Mouse (Mus musculus) layer of hippocampus, adult 11-12 months (tissue): ENCODE results near the gene H2-M10.1.
A peak's percentile ranks its signal among the peaks of the same experiment; 100 is the strongest.
"Not testable (repeated sequence)": the region's sequence is repeated elsewhere in the genome, so short reads cannot be mapped to it uniquely, and the experiment has no call there.

Experiments used
- DNase-seq: peaks from one replicate; pipeline ENCODE4 v3.0.0; 2022; ENCODE audit warnings: low spot score

Gene H2-M10.1

GRCm38 (mm10) chr17:36326055-36326454 lies at the start of gene H2-M10.1:
Gene H2-M10.1 (minus strand): TSS chr17:36326155.
- DNase-seq, result no peak

GRCm38 (mm10) chr17:36368317-36368716 lies 42.4 kb upstream of the H2-M10.1 start, which contains the start of gene H2-M10.3:
Gene H2-M10.3 (minus strand): TSS chr17:36368417.
- not testable (repeated sequence) for DNase-seq

DNA sequence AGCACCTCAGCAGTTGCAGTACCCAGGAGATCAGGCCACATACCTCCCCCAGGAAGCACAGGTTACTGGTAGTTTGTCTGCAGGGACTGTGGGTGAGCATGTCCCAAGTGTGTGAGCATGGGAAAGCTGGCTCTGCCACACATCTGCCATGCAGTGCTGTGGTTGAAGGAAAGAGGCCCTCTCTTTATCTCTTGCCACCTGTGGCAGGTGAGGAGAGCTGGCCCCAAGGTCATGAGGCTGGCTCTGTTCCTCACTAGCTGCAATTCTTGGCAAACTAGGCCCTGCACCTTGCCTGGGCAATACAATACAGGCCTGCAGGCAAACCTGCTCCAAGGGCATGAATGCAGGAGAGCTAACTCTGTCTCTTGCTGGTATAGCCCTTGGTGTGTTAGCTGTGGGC lies 36.4 kb upstream of the H2-M10.1 start:
- not testable (repeated sequence) for DNase-seq

- peak; percentile 66 for DNase-seq
Measured at GRCm38 (mm10) chr17:36357512-36357911, 31.6 kb upstream of the H2-M10.1 start.

- no peak for DNase-seq
Measured at GRCm38 (mm10) chr17:36355763-36356162, 29.8 kb upstream of the H2-M10.1 start.

DNA sequence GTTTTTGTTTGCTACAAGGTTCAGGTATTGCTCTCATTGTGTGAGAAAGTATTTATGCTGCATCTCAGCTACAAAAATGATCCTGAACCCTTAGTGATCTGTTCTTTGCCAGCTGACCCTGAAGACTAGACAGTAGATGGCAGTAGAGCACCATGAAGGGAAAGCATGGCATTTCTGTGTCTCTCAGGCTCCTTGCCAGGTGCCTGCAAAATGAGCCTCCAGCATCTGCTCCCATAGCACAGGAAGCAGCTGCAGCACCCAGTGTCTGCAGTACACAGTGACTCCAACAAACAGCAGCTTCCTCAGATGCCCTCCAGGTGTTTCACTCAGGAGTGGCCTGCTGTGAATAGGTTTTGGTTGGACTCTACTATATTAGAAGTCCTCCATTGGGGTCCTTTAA lies 29.4 kb upstream of the H2-M10.1 start:
- peak; percentile 81 for DNase-seq

GRCm38 (mm10) chr17:36315689-36316253 lies 10.2 kb downstream of the H2-M10.1 start:
- DNase-seq, result no peak

DNA sequence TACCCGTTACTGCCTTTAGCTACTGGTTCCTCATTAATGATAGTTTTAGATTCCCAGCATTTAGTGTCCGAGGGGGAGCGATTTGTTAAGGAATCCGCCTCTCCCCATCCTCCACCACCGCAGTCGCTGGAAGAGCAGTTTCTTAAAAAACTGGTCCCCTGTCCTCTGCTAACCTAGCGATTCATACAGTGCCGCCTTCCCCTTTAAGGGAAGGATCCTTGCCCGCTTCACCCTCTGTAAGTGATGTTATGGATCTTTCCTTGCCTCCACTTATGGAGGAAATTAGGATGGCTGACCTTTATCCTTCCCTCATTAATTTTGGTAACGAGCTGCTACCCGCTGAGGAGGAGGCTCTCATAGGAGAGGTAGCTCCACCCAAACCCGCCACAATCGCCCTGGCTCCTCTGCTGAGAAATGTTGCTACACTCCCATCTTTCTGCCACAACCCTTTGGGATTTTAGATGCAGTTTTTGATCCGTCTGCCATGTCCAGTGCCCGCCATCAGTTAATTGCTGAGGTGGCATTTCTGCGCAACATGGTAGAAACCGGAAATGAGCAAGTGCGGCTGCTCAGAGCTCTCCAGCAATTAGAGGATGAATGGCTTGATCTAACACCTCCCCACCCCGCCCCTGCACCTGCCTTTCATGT lies 10.8 kb downstream of the H2-M10.1 start:
- peak; percentile 75 for DNase-seq

DNA sequence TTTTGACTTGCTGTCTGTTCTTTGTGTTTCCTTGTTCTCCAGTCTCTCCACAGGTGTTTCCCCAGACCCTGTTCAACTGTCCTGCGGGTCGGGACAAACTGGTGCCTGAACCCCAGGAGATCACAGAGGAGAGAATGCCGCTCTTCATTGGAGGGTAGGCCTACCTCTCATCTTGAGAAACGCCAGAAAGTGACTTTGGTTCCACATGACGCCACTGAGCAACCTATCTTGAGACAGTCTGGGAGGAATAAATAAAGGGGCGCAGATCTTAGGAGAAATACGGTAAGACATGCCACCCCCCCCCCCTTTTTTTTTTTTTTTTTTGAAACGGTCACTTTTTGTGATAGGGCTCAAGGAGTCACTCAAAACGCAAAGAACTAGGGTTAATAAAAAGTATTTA lies 11.4 kb downstream of the H2-M10.1 start:
- no peak for DNase-seq

DNA sequence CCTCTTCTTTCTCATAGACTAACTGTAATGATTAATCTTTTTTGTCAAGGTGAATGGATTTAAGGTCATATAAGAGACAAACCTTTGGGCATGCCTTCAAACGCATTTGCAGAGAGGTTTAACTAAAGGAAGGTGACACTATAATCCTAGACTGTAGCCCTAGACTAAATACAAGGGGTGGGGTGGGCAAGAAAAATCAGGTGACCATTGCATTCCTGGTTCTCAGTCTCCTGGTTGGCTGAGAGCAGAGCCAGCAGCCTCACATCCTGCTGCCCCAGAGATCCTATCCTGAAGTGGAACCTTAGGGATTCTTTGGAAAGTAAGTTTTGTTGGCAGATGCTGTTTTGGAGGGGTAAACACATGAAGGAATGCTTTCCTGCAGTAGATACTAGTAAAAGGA lies 16.7 kb downstream of the H2-M10.1 start:
- no peak for DNase-seq

DNA sequence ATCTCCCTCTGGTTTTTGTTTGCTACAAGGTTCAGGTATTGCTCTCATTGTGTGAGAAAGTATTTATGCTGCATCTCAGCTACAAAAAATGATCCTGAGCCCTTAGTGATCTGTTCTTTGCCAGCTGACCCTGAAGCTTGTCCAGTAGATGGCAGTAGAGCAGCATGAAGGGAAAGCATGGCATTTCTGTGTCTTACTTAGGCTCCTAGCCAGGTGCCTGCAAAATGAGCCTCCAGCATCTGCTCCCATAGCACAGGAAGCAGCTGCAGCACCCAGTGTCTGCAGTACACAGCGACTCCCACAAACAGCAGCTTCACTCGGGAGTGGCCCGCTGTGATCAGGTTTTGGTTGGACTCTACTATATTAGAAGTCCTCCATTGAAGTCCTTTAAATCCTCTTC lies 17.1 kb downstream of the H2-M10.1 start:
- DNase-seq, result peak; percentile 83

GRCm38 (mm10) chr17:36286390-36286789 lies 39.6 kb downstream of the H2-M10.1 start, which contains the start of gene H2-M10.2:
Gene H2-M10.2 (minus strand): TSS chr17:36286490.
- DNase-seq, result no peak

GRCm38 (mm10) chr17:36281521-36282245 lies 44.3 kb downstream of the H2-M10.1 start:
- DNase-seq, result no peak

DNA sequence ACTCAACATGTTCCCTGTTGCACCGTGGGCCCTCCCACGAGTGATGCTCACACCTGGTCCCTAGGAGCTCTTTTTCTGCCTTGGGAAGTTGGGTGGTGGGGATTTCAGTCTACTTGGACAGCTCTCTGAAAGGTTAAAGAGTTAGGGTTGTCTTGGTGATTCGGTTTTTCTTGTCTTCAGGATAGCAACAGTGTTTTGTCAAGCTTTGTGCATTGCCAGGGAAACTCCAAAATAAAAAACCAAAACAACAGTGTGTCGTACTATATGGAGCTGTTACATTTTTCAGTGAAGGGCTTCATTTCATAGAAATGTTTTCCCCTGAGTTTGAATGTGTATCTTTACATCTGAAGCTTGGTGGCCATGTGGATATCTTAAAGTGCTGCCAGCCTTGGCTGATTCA lies 51.2 kb downstream of the H2-M10.1 start:
- DNase-seq, result no peak

DNA sequence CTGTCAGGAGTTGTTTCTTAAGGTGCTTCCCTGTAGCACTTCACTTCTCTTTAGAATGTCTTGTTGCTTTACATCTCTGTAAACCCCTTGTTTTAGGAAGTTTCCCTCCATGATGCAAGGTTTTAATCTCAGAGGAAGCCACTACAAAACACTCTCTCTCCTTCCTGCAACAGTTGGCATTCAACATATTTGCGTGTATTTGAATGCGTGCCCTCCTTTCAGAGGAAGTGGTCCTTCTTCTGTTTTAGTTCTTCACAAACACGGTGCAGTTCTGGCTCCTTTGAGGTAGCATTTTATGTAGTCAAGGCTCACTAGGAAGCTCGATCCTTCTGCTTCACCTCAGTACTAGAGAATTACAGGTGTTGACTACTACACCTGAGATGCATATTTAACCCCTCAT lies 52.2 kb downstream of the H2-M10.1 start:
- DNase-seq, result no peak
